Mouse (Mus musculus) liver (tissue): ENCODE results near the gene Erc2.
A peak's percentile ranks its signal among the peaks of the same experiment; 100 is the strongest.

Source experiments
- DNase-seq: peaks from one replicate; pipeline ENCODE4 v3.0.0-alpha.2; 2020; ENCODE audit warnings: mixed read lengths

Gene Erc2

DNA sequence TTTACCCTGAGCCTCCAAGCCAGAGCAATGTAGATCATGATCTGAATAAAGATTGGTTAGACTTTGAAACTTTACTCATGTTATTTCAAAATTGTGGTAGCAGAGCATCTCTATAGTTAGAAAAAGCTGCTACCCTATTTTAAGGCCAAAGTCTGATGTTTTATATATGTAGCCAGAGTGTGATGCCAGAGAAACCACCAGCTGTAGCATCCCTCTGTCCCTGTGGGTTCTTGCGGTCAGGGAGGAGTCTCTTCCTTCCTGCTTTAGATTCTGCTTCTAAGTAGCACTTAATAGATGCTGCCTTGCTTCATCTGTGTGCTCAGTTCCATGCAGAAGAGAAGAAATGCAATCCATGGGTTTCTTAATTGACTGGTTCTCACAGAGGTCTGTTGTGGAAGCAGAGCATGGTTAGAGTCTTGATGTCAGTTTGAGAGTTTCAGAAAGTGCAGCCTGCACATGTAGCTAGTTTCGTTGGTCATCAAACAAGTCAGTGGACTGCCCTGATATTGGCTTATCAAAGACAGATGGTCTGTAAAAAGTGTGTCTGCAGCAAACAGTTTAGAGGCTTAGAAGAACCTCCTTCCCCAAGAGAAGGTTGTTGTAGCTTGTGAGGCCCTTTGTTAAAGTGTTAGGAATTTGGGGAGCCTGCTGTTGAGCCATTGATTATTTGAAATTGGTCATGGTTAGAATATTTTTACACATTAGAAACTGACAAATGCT is 156.9 kb downstream of the Erc2 start:
- DNase-seq, result no peak

DNA sequence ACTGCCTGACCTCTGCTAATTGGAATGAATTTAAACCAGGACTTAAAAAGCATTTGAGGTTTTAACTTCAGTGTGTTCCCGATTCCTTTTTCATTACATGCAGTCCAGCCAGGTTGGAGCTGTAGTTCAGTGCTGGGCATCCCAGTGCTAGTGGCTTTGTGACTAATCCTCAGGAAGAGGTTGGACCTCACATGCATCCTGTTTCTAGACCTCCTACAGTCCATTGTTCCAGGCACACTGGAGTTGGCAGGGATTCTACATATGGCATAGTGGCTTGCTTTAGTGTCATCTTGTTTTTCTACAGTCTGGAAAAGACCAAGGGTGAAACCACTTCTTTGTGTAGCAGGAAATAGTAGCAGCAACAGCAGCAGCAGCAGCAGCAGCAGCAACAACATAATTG is 159.0 kb downstream of the Erc2 start:
- no peak for DNase-seq

GRCm38 (mm10) chr14:27784826-27785225 is 162.6 kb downstream of the Erc2 start:
- DNase-seq, result no peak

GRCm38 (mm10) chr14:27785562-27785961 is 163.3 kb downstream of the Erc2 start:
- no peak for DNase-seq

- no peak for DNase-seq
Observed at GRCm38 (mm10) chr14:27789066-27789898, 167.1 kb downstream of the Erc2 start.

GRCm38 (mm10) chr14:27798184-27798934 is 176.1 kb downstream of the Erc2 start:
- no peak for DNase-seq

DNA sequence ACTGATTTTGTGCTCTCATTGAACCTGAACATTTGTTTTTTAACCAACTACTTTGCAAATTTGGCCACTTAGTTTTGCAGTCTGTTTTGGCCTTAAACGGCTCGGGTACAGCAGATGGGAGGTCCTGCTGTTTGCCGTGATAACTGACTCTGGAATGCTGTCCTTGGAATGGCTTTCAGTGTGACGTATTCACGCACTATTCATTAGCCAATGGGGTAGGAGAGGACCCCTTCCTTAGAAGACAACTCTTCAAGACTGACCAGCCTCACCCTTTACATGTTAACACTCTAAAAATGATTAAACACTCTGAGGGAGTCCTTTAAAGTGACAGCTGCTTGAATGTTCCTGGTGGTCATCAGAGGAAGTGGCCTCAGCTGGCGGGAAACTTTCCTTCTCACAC is 178.5 kb downstream of the Erc2 start:
- no peak for DNase-seq

DNA sequence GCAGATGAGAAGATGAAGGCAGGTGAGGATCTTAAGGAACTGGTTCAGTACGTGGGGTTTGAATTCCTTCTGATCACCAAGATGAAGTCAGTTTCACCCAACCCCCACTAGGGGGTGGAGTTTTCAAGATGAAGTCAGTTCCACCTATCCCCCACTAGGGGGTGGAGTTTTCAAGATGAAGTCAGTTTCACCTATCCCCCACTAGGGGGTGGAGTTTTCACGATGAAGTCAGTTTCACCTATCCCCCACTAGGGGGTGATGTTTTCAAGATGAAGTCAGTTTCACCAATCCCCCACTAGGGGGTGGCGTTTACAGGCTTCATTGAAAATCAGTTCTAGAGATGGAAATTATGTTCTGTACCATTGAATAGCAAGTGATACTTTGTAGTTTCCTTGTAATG is 181.7 kb downstream of the Erc2 start:
- peak; percentile 8 for DNase-seq

DNA sequence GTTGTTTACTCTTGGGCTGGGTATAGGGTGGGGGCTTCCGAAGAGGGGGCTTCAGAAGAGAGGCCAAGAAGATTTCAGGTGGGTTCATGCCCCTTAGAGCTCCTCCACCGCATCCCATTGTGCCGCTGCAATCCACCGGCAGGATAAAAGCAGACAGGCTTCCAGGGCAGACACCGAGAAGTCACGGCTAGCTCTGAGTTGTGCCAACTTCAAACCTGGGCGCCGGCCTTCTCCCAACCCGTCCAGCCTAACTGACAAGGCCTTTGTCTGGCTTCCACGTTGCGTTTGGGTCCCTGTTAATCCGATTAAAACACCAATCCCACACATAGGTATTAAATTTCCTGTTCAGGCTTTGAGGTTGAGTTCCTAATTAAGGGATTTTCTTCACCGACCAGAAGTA is 182.8 kb downstream of the Erc2 start:
- no peak for DNase-seq

GRCm38 (mm10) chr14:27808080-27808479 is 185.9 kb downstream of the Erc2 start:
- DNase-seq, result peak; percentile 32

GRCm38 (mm10) chr14:27808523-27809114 is 186.4 kb downstream of the Erc2 start:
- no peak for DNase-seq

GRCm38 (mm10) chr14:27810790-27811189 is 188.6 kb downstream of the Erc2 start:
- DNase-seq, result peak; percentile 6

DNA sequence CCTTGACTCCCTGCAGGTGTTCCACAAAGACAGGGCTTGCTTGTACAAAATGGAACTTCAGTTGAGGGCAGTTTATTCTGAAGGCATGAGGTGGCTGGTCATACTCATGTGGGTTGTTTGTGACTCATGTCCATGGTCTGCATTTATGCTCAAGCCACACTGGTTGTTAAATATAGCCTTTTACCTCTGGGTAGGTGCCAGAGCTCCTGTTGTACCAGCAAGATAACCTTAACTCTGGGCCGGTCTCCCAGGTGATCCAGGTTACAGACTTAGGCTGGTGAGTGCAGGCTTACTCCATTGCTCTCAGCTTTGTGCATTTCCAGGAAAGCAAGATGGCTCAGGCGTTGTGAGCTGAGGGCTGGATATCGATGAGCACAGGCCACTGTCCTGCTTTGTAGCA is 189.4 kb downstream of the Erc2 start:
- no peak for DNase-seq

- DNase-seq, result no peak
Observed at GRCm38 (mm10) chr14:27815739-27816138, 193.5 kb downstream of the Erc2 start.

DNA sequence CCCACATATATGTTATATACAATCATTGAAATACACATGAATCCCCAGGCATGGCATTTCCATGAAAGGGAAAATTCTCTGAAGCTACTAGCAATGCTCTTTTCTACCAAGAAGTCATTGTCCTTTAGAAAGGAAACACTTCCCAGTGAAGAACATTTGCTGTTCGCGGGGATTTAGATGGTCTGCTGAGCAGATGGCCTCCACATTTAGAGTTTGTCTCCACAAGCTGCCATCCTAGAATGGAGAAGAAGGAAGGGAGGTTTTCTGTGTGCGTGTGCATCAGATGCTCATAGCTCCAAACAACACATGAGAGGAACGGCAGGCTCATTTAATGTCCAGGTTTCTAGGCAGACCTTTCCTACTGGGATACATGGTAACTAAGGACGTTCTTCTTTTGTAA is 196.8 kb downstream of the Erc2 start:
- DNase-seq, result no peak

DNA sequence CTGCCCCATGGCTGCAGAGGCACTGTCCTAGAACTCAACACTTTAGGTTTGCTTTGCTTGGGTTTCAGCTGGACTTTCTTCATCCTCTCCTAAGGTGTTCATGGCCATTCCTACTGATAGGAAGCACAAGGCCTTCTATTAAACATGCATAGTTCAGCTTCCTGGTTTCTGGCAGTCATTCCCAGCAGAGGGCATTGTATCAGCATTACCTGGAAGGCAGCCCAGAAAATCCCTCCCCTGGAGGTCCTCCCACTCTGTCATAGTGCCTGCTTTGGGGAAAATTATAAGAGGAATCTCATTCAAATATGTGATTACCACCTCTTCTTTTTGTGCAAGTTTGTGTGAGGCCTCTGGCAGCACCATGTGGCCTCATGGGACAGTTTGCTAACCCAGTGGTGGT is 199.6 kb downstream of the Erc2 start:
- no peak for DNase-seq

GRCm38 (mm10) chr14:27822566-27822965 is 200.3 kb downstream of the Erc2 start:
- DNase-seq, result no peak

DNA sequence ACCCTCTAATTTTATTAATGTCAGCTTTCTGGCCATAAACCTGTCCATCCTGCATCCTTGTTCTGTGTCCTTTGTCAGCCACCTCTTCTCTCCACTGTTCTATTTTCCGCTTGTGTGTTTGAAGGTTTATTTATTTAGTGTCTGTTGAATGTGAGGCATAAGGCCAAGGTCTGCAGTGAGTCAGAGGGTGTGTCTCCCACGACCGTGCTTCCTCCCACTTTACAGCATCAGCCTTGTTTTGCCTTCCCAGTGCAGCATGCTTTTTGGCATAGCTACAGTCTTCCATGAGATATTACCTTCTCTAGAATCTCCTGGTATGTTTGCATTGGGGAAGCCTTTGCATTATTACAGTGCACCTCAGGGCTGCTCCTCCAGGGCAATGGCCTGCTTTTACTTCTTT is 200.8 kb downstream of the Erc2 start:
- DNase-seq, result no peak

- DNase-seq, result no peak
Observed at GRCm38 (mm10) chr14:27823897-27824296, 201.7 kb downstream of the Erc2 start.

GRCm38 (mm10) chr14:27826829-27827228 is 204.6 kb downstream of the Erc2 start:
- DNase-seq, result no peak

- DNase-seq, result no peak
Observed at GRCm38 (mm10) chr14:27828089-27828488, 205.9 kb downstream of the Erc2 start.

DNA sequence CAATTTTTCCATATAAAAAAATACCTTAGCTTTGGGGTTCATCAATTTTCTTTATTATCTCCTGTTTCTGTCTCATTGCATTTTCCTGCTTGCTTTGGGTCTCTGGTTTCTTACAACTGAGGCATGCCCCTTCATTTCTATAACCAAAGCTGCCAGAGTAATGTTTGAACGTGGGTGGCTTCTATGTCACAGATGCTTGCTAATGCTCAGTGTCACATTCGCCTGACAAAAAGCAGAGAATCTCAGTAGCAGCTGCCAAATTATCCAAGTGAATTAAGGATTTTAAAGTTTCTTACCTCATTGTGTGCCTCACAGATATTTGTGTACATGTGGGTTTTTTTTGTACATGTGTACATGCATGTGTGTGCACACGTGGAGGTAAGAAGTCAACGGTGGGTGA is 210.0 kb downstream of the Erc2 start:
- DNase-seq, result no peak

DNA sequence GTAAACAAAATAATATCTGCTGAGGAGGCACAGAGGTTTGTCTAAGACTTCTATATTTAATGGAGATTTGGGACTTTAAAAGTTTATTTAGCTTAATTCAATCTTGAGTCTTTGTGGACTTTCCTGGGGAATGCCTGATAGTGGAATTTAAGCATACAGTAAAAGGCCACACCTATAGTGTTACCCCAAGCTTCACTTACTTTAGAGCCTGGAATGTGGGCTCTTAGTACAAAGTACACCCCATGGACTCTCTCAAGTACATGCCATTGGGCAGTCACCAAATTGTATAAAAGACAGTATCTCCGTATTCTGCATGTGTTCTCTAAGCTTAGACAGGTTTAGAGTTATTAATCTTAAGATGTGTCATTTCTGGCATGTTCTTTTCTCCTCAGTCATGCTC is 213.1 kb downstream of the Erc2 start:
- no peak for DNase-seq
